Mouse (Mus musculus): ENCODE data around the gene Nfs1. TPM values are rescaled to one million over a fixed set of nuclear protein-coding genes. Genes with fewer than 3 reads are reported as not detected.
A peak's percentile ranks its signal among the peaks of the same experiment; 100 is the strongest.

The Nfs1 gene
- polyA plus RNA-seq, 1 experiment from 2014 or later, result 37.6 TPM

DNA sequence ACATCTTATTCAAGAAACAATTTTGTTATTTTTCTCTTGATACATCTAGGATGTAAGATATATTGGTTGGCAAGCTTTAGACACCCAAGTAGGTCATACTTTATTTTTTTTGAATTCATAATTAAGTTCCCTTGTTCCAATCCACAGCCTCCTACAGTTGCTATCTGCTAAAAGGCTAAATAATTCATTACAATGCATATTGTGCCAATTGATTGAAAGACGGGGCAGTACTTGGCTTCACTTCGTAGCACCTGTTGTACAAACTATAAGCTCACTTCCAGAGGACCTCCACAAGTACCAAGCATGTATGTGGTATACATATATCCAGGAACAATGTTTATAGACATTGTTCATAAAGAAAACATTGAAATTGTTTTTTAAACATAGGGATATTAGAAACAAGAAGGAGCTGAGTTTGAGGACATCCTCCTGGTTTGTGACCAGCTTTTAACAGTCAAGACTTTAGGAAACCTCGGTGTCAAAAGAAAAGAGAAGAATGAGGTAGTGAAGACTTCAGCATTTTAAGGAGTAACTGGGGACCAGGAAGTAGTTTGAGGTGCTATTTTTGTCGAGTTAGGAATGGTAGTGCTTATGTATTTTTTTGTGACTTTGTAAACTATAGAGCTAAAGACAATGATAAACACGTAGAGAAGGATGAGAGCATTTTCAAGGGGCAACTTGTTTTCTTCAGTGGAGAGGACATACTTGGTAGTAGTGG lies 2.4 kb upstream of the Nfs1 start:
- no peak overlapping the region for H3K27ac ChIP-seq (ENCODE audit: low read length)

DNA sequence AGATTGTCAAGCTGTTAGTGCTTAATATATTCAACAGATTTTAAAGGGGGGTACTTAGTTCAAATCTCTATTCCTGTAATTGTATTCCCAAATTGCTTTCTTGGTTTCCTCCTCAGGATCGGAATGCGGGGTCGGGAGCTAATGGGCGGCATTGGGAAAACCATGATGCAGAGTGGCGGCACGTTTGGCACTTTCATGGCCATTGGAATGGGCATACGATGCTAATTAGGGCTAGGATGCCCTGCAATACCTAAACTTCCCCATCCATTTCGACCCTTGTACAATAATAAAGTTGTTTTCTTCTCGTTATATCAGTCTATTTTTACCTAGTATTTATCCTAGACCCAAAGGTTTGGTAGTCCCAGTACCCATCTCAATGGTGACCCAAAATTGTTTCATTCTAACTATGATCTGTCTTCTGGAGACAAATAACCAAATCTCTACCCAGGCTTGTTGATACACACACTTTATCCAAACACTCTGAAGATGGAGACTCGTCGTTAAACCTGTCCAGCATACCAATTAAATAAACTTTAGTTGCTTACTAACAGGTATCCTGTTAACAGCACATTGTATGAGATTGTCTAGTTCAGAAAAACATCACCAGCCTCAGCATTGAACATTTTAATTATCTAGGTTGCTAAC lies 1.6 kb upstream of the Nfs1 start:
- no peak for ATAC-seq
- 71% methylated on average over 11 of the region's 11 CpGs for WGBS
- Histone ChIP-seq H3K4me2 (ENCODE audit: low read length) (peak overlapping the region; percentile 67), H3K4me1 (ENCODE audit: control insufficient read depth, insufficient read depth, low read length) (peaks cover 13% of the 10 kb centered on the region), H3K27me3 (ENCODE audit: control insufficient read depth, insufficient read depth, low read depth, low read length) (no peaks in the 10 kb centered on the region), H3K4me3 (ENCODE audit: low read depth, low read length) (no peak overlapping the region), H3K36me3 (ENCODE audit: control insufficient read depth, insufficient read depth, low read length) (peaks cover 17% of the 10 kb centered on the region), H3K9ac (ENCODE audit: low read depth, low read length) (no peak overlapping the region), H3K9me3 (replicated peaks; ENCODE audit: control insufficient read depth, low read length, poor library complexity, severe bottlenecking) (no peaks in the 10 kb centered on the region), H3K27ac (ENCODE audit: low read length) (no peak overlapping the region)

More for the DNA sequence above, 2.4 kb upstream of the Nfs1 start:
- no peak overlapping the region for H3K4me2 ChIP-seq (ENCODE audit: low read length)
- H3K9me3 ChIP-seq (replicated peaks; ENCODE audit: control insufficient read depth, low read length, poor library complexity, severe bottlenecking), result no peaks in the 10 kb centered on the region
- no peak overlapping the region for H3K9ac ChIP-seq (ENCODE audit: low read depth, low read length)
- 71% methylated on average over 5 of the region's 5 CpGs for WGBS
- H3K4me1 ChIP-seq (ENCODE audit: control insufficient read depth, insufficient read depth, low read length), result peaks cover 13% of the 10 kb centered on the region
- ATAC-seq, result no peak
- H3K36me3 ChIP-seq (ENCODE audit: control insufficient read depth, insufficient read depth, low read length), result peaks cover 17% of the 10 kb centered on the region
- no peaks in the 10 kb centered on the region for H3K27me3 ChIP-seq (ENCODE audit: control insufficient read depth, insufficient read depth, low read depth, low read length)
- H3K4me3 ChIP-seq (ENCODE audit: low read depth, low read length), result no peak overlapping the region

DNA sequence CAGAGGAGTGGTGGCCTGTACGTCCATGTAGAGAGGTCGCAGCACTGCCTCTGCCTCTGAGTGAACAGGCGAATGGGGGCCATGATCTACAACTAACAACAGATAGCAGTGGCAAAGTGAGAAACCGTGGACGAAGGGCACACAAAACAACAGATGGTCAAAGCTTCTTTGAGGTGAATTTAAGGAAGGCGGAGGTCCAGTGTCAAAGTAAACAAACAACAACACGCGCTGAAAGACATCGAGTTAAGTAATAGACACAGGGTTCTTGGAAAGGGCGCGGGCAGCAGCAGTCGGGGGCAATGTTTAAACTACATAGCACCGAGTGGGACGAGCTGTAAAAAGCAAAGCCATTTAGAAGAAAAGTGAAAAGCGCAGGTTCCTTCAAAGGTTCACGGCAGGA lies 619 bp downstream of the Nfs1 start:
- no peak for ATAC-seq
- peak overlapping the region; percentile 81 for H3K4me3 ChIP-seq (ENCODE audit: low read depth, low read length)
- peaks cover 10% of the 10 kb centered on the region; the same call in 1 of the 2 replicates for H3K36me3 ChIP-seq (ENCODE audit: control insufficient read depth, insufficient read depth, low read length)
- WGBS, result 2% methylated on average over 16 of the region's 16 CpGs
- H3K27me3 ChIP-seq (ENCODE audit: control insufficient read depth, insufficient read depth, low read depth, low read length), result no peaks in the 10 kb centered on the region
- H3K27ac ChIP-seq (ENCODE audit: low read length), result peak overlapping the region; percentile 93
- no peaks in the 10 kb centered on the region for H3K9me3 ChIP-seq (replicated peaks; ENCODE audit: control insufficient read depth, low read length, poor library complexity, severe bottlenecking)
- peaks cover 13% of the 10 kb centered on the region for H3K4me1 ChIP-seq (ENCODE audit: control insufficient read depth, insufficient read depth, low read length)
- H3K4me2 ChIP-seq (ENCODE audit: low read length), result peak overlapping the region; percentile 67
- H3K9ac ChIP-seq (ENCODE audit: low read depth, low read length), result peak overlapping the region; percentile 89

GRCm38 (mm10) chr2:156142820-156143219 lies 1.2 kb downstream of the Nfs1 start:
- peaks cover 10% of the 10 kb centered on the region; the same call in 1 of the 2 replicates for H3K36me3 ChIP-seq (ENCODE audit: control insufficient read depth, insufficient read depth, low read length)
- peak overlapping the region; percentile 67 for H3K4me2 ChIP-seq (ENCODE audit: low read length)
- WGBS, result 85% methylated on average over 2 of the region's 2 CpGs
- peak overlapping the region; percentile 89 for H3K9ac ChIP-seq (ENCODE audit: low read depth, low read length)
- no peaks in the 10 kb centered on the region for H3K27me3 ChIP-seq (ENCODE audit: control insufficient read depth, insufficient read depth, low read depth, low read length)
- peak overlapping the region; percentile 93 for H3K27ac ChIP-seq (ENCODE audit: low read length)
- peaks cover 13% of the 10 kb centered on the region for H3K4me1 ChIP-seq (ENCODE audit: control insufficient read depth, insufficient read depth, low read length)
- H3K9me3 ChIP-seq (replicated peaks; ENCODE audit: control insufficient read depth, low read length, poor library complexity, severe bottlenecking), result no peaks in the 10 kb centered on the region
- ATAC-seq, result no peak
- peak overlapping the region; percentile 81; the same call in 1 of the 2 replicates for H3K4me3 ChIP-seq (ENCODE audit: low read depth, low read length)

DNA sequence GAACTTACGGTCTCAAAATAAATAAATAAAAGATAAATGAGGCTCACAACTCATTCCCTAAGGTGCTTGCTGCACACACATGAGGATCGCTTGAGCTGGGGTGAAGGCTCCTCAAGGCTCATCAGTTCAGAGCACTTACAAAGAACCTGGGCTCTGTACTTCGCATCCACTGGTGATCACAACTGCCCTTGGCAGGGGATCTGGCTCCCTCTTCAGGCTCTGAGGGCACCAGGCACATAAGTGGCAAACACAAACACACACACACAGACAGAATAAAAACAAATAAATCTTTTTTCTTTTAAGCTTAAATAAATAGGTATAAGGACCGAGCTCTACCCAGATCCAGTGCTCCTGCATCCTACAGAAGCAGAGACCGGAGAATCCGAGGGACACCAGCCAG lies 8.3 kb downstream of the Nfs1 start:
- Histone ChIP-seq H3K9me3 (replicated peaks; ENCODE audit: control insufficient read depth, low read length, poor library complexity, severe bottlenecking) (no peaks in the 10 kb centered on the region), H3K4me3 (ENCODE audit: low read depth, low read length) (no peak overlapping the region), H3K27me3 (ENCODE audit: control insufficient read depth, insufficient read depth, low read depth, low read length) (no peaks in the 10 kb centered on the region), H3K9ac (ENCODE audit: low read depth, low read length) (no peak overlapping the region), H3K4me1 (ENCODE audit: control insufficient read depth, insufficient read depth, low read length) (no peaks in the 10 kb centered on the region), H3K27ac (ENCODE audit: low read length) (no peak overlapping the region), H3K36me3 (ENCODE audit: control insufficient read depth, insufficient read depth, low read length) (peaks cover 7% of the 10 kb centered on the region; the same call in 1 of the 2 replicates), H3K4me2 (ENCODE audit: low read length) (no peak overlapping the region)
- ATAC-seq, result no peak
- 88% methylated on average over 6 of the region's 6 CpGs for WGBS

DNA sequence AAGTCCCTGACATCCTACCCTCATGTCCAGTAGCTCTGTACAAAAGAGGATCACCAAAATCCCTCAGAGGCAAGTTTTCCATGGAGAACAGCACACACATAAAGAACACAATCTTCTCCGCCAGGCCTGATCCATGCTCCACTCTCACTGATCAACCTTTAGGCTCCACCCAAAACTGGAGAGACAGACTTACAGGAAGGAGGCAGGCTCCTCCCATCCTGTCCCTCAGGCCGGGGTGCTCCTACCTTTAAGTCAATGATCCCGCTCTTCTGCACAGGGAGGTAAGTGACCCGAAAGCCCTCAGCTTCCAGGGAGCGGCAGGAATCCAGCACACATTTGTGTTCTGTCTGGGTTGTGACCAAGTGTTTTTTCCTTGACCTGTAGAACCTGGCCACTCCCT lies 9.8 kb downstream of the Nfs1 start:
- Histone ChIP-seq H3K27ac (ENCODE audit: low read length) (no peak overlapping the region), H3K4me3 (ENCODE audit: low read depth, low read length) (no peak overlapping the region), H3K9ac (ENCODE audit: low read depth, low read length) (no peak overlapping the region), H3K9me3 (replicated peaks; ENCODE audit: control insufficient read depth, low read length, poor library complexity, severe bottlenecking) (no peaks in the 10 kb centered on the region), H3K4me1 (ENCODE audit: control insufficient read depth, insufficient read depth, low read length) (no peaks in the 10 kb centered on the region), H3K36me3 (ENCODE audit: control insufficient read depth, insufficient read depth, low read length) (peaks cover 7% of the 10 kb centered on the region; the same call in 1 of the 2 replicates), H3K4me2 (ENCODE audit: low read length) (no peak overlapping the region), H3K27me3 (ENCODE audit: control insufficient read depth, insufficient read depth, low read depth, low read length) (no peaks in the 10 kb centered on the region)
- ATAC-seq, result no peak
- 94% methylated on average over 5 of the region's 5 CpGs for WGBS

DNA sequence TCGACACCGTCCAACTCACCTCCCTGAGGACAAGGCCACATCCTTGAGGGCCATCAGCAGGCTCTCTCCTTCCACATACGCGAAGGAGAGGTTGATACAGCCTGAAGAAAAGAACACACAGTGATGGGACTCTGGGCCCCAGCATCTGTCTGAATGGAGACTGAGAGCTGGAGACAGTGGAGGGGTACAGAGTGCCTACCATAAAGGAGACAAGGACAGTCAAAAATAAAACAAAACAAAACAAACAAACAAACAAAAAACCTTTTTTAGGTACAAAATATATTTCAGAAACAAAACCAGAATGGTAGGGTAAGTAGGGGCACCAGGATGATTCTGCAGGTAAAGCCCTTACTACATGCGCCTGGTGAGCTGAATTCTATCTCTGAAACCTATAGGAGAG lies 17.0 kb downstream of the Nfs1 start, which contains the start of gene Gm28036:
Gene Gm28036 (minus strand): TSS at position 101 of the 400 bp plus-strand sequence.
- no peak within 1 kb of the TSS for H3K9ac ChIP-seq (ENCODE audit: low read depth, low read length)

GRCm38 (mm10) chr2:156123731-156124130 lies 20.3 kb downstream of the Nfs1 start:
- 94% methylated on average over 5 of the region's 5 CpGs for WGBS
- H3K4me2 ChIP-seq (ENCODE audit: low read length), result no peak overlapping the region
- ATAC-seq, result no peak
- no peak overlapping the region for H3K4me3 ChIP-seq (ENCODE audit: low read depth, low read length)
- H3K9ac ChIP-seq (ENCODE audit: low read depth, low read length), result no peak overlapping the region
- no peaks in the 10 kb centered on the region for H3K9me3 ChIP-seq (replicated peaks; ENCODE audit: control insufficient read depth, low read length, poor library complexity, severe bottlenecking)
- peaks cover 8% of the 10 kb centered on the region for H3K36me3 ChIP-seq (ENCODE audit: control insufficient read depth, insufficient read depth, low read length)
- H3K27ac ChIP-seq (ENCODE audit: low read length), result no peak overlapping the region
- no peaks in the 10 kb centered on the region for H3K27me3 ChIP-seq (ENCODE audit: control insufficient read depth, insufficient read depth, low read depth, low read length)
- H3K4me1 ChIP-seq (ENCODE audit: control insufficient read depth, insufficient read depth, low read length), result no peaks in the 10 kb centered on the region

More for the DNA sequence above, 17.0 kb downstream of the Nfs1 start, which contains the start of gene Gm28036:
- Histone ChIP-seq H3K27ac (ENCODE audit: low read length) (no peak within 1 kb of the TSS), H3K4me1 (ENCODE audit: control insufficient read depth, insufficient read depth, low read length) (no peaks in the 10 kb centered on the region), H3K4me2 (ENCODE audit: low read length) (no peak within 1 kb of the TSS), H3K27me3 (ENCODE audit: control insufficient read depth, insufficient read depth, low read depth, low read length) (no peaks in the 10 kb centered on the region), H3K9me3 (replicated peaks; ENCODE audit: control insufficient read depth, low read length, poor library complexity, severe bottlenecking) (no peaks in the 10 kb centered on the region), H3K4me3 (ENCODE audit: low read depth, low read length) (no peak within 1 kb of the TSS), H3K36me3 (ENCODE audit: control insufficient read depth, insufficient read depth, low read length) (peaks cover 13% of the 10 kb centered on the region)
- WGBS, result over 99% methylated on average over 5 of the region's 5 CpGs
- no peak for ATAC-seq

- Histone ChIP-seq H3K27me3 (ENCODE audit: control insufficient read depth, insufficient read depth, low read depth, low read length) (no peaks in the 10 kb centered on the region), H3K4me1 (ENCODE audit: control insufficient read depth, insufficient read depth, low read length) (no peaks in the 10 kb centered on the region), H3K36me3 (ENCODE audit: control insufficient read depth, insufficient read depth, low read length) (0 out of 2 replicates have a peak, but pooled peaks cover 2% of the 10 kb centered on the region), H3K27ac (ENCODE audit: low read length) (no peak overlapping the region), H3K4me3 (ENCODE audit: low read depth, low read length) (no peak overlapping the region), H3K4me2 (ENCODE audit: low read length) (no peak overlapping the region), H3K9me3 (replicated peaks; ENCODE audit: control insufficient read depth, low read length, poor library complexity, severe bottlenecking) (no peaks in the 10 kb centered on the region), H3K9ac (ENCODE audit: low read depth, low read length) (no peak overlapping the region)
- ATAC-seq, result no peak
These were observed 24.4 kb downstream of the Nfs1 start for GRCm38 (mm10) chr2:156119566-156119965.

Data from midbrain, embryonic 16.5 days (tissue).